Mouse (Mus musculus) midbrain, postnatal 0 days (tissue): ENCODE data around the gene Gprin3. TPM values are rescaled to one million over a fixed set of nuclear protein-coding genes. Genes with fewer than 3 reads are reported as not detected.

Experiments used
- ATAC-seq: fragments of 200-750 bp; cut with Nextera tagmentation; 2 replicates; pipeline ENCODE4 v1.8.0; 2017; ENCODE audit warnings: moderate number of reproducible peaks, mild to moderate bottlenecking, moderate TSS enrichment, moderate library complexity; ENCODE audit not compliant: low FRiP score
- DNase-seq: peaks from one replicate; pipeline ENCODE4 v3.0.0-alpha.2; 2015; ENCODE audit warnings: low spot score
- H3K27ac ChIP-seq: fragments of 300-500 bp; sonication (generic); 2 replicates; pipeline ENCODE4 v1.5.1; 2014; ENCODE audit warnings: low read depth, mild to moderate bottlenecking, low read length, mixed read lengths
- H3K27me3 ChIP-seq: fragments of 300-500 bp; sonication (generic); 2 replicates; pipeline ENCODE4 v1.6.1; 2014; ENCODE audit warnings: low read length, control low read depth, mixed read lengths; ENCODE audit not compliant: insufficient read depth
- H3K36me3 ChIP-seq: fragments of 300-500 bp; sonication (generic); 2 replicates; pipeline ENCODE4 v1.6.1; 2014; ENCODE audit warnings: low read length, control low read depth, mixed read lengths; ENCODE audit not compliant: insufficient read depth
- H3K4me1 ChIP-seq: fragments of 300-500 bp; sonication (generic); 2 replicates; pipeline ENCODE4 v1.6.1; 2014; ENCODE audit warnings: mild to moderate bottlenecking, control low read depth, antibody characterized with exemption, low read length, mixed read lengths; ENCODE audit not compliant: insufficient read depth
- H3K4me2 ChIP-seq: fragments of 300-500 bp; sonication (generic); 2 replicates; pipeline ENCODE4 v1.6.1; 2014; ENCODE audit warnings: low read depth, mild to moderate bottlenecking, low read length, mixed read lengths; ENCODE audit not compliant: poor library complexity, severe bottlenecking
- H3K4me3 ChIP-seq: fragments of 300-500 bp; sonication (generic); 2 replicates; pipeline ENCODE4 v1.5.1; 2014; ENCODE audit warnings: low read depth, mild to moderate bottlenecking, low read length, moderate library complexity
- H3K9ac ChIP-seq: fragments of 300-500 bp; sonication (generic); replicated peaks from 2 replicates; pipeline ENCODE4 v1.6.1; 2014; ENCODE audit warnings: mild to moderate bottlenecking, low read length, moderate library complexity, mixed read lengths; ENCODE audit not compliant: poor library complexity, severe bottlenecking
- H3K9me3 ChIP-seq: fragments of 300-500 bp; sonication (generic); 2 replicates; pipeline ENCODE4 v1.6.1; 2016; ENCODE audit warnings: low read length, control low read depth
- CTCF ChIP-seq: IDR thresholded peaks from 2 replicates; pipeline ENCODE4 v1.5.1; 2016; ENCODE audit warnings: antibody characterized with exemption, mild to moderate bottlenecking
- WGBS: fragments of 180-500 bp; shearing (Covaris S2); extraction: QIAGEN DNeasy Blood & Tissue Kit; methylation state at CpG from one replicate; pipeline ENCODE4 v1.1.7; 2014; 5-methylcytosine and 5-hydroxymethylcytosine counted together
- polyA plus RNA-seq: library from polyadenylated mRNA; unstranded; fragments of >200 nt; fragmentation: Nextera tagmentation; extraction: Ambion mirVana; gene quantifications from 2 replicates; pipeline ENCODE4 v1.2.1, GENCODE M21; 2015
- total RNA-seq: library from RNA; depleted of rRNA; stranded (reverse); fragments of >200 nt; gene quantifications from 2 replicates; pipeline ENCODE4 v1.2.3, GENCODE M21; 2014

The Gprin3 gene
- total and polyA plus RNA-seq, 2 experiments from 2014 or later, result 14.3 to 34.3 TPM

DNA sequence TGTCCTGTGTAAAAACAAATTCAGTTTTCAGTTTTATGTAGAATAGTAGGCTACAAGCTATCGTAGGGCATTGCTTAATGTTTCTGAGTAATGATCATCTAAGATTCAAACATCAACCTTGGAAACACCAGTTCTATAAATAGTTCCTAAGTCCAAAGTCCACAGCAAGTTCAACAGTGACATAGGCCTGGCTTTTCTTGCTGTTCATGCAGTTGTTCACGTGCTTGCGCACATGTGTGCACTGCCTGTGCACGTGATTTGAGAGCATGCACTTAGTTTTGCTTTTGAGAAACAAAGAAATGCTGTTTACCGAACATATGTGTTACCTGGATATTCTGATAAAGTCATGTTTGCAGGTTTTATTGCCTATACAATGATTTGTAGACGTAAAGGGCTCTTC is 11.3 kb downstream of the Gprin3 start:
- ATAC-seq, result no peak
- no peak overlapping the region for H3K4me2 ChIP-seq
- no peak overlapping the region for H3K4me3 ChIP-seq
- WGBS, result 93% methylated on average over 6 of the region's 6 CpGs
- no peak for TF ChIP-seq CTCF
- no peak overlapping the region for H3K9ac ChIP-seq
- no peak overlapping the region for H3K27ac ChIP-seq
- H3K27me3 ChIP-seq, result no peaks in the 10 kb centered on the region
- H3K36me3 ChIP-seq, result no peaks in the 10 kb centered on the region
- 0 out of 2 replicates have a peak, but pooled peaks cover 3% of the 10 kb centered on the region for H3K4me1 ChIP-seq
- no peak for DNase-seq
- H3K9me3 ChIP-seq, result no peaks in the 10 kb centered on the region

- no peaks in the 10 kb centered on the region for H3K27me3 ChIP-seq
- ATAC-seq, result no peak
Observed at GRCm38 (mm10) chr6:59412417-59413346, 13.4 kb downstream of the Gprin3 start.

GRCm38 (mm10) chr6:59409001-59409700 is 16.9 kb downstream of the Gprin3 start:
- peak; percentile 32 for DNase-seq
- Histone ChIP-seq H3K4me2 (no peak overlapping the region), H3K27ac (no peak overlapping the region), H3K9ac (no peak overlapping the region), H3K4me3 (no peak overlapping the region), H3K27me3 (no peaks in the 10 kb centered on the region), H3K36me3 (no peaks in the 10 kb centered on the region), H3K4me1 (0 out of 2 replicates have a peak, but pooled peaks cover 3% of the 10 kb centered on the region), H3K9me3 (no peaks in the 10 kb centered on the region)
- TF ChIP-seq CTCF, result no peak
- 55% methylated on average over 3 of the region's 3 CpGs for WGBS
- no peak for ATAC-seq

More at GRCm38 (mm10) chr6:59412417-59413346, 13.4 kb downstream of the Gprin3 start:
- no peak overlapping the region for H3K4me3 ChIP-seq
- no peaks in the 10 kb centered on the region for H3K36me3 ChIP-seq
- TF ChIP-seq CTCF, result no peak
- H3K27ac ChIP-seq, result no peak overlapping the region
- H3K9me3 ChIP-seq, result no peaks in the 10 kb centered on the region
- peak; percentile 14 for DNase-seq
- H3K9ac ChIP-seq, result no peak overlapping the region
- 0 out of 2 replicates have a peak, but pooled peaks cover 3% of the 10 kb centered on the region for H3K4me1 ChIP-seq
- WGBS, result 32% methylated on average over 13 of the region's 13 CpGs
- H3K4me2 ChIP-seq, result no peak overlapping the region

- no peak for ATAC-seq
- H3K9ac ChIP-seq, result no peak overlapping the region
- H3K9me3 ChIP-seq, result no peaks in the 10 kb centered on the region
- no peak overlapping the region for H3K4me2 ChIP-seq
- no peak for TF ChIP-seq CTCF
- no peaks in the 10 kb centered on the region for H3K4me1 ChIP-seq
- no peaks in the 10 kb centered on the region for H3K36me3 ChIP-seq
- no peak overlapping the region for H3K4me3 ChIP-seq
- no peak for DNase-seq
- H3K27me3 ChIP-seq, result no peaks in the 10 kb centered on the region
- H3K27ac ChIP-seq, result no peak overlapping the region
- WGBS, result 78% methylated on average over 4 of the region's 4 CpGs
Observed at GRCm38 (mm10) chr6:59407482-59407997, 18.6 kb downstream of the Gprin3 start.

DNA sequence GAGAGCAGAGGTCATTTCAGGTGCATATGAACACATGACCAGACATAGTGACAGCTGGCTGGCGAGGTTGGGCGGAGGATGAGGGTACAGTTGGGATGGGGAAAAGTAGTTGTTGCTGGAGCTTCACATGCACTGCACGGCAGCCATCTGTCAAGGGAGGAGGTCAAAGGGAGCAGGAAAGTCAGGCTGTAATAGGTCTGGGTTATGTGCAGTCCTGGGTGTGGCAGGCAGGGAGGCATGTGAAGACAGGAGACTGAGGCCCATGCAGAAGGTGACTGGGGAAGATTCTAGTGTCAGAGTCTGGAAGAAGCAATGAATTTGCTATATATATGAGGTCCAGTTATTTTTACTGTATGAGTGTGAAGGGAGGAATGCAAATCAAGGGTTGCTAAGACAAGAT is 35.9 kb downstream of the Gprin3 start:
- no peak for ATAC-seq
- Histone ChIP-seq H3K27me3 (no peaks in the 10 kb centered on the region), H3K36me3 (no peaks in the 10 kb centered on the region), H3K9ac (no peak overlapping the region), H3K4me1 (no peaks in the 10 kb centered on the region), H3K4me3 (no peak overlapping the region), H3K27ac (no peak overlapping the region), H3K9me3 (no peaks in the 10 kb centered on the region), H3K4me2 (no peak overlapping the region)
- DNase-seq, result no peak
- TF ChIP-seq CTCF, result no peak
- WGBS, result 93% methylated on average over 3 of the region's 3 CpGs
